Mouse (Mus musculus) T-helper 17 cell (primary cell): ENCODE measurements around the gene Tbc1d20.
"Not testable (repeated sequence)": the region's sequence is repeated elsewhere in the genome, so short reads cannot be mapped to it uniquely, and the experiment has no call there.

Experiments used
- in situ Hi-C, 2 experiments: fragments of 300-600 bp; cut with MboI, MseI; formaldehyde crosslinking; loops; 1 replicate in 1 of 2; 2 replicates in 1 of 2; pipeline ENCODE4 v1.15.1; 2025; ENCODE audit warnings: high pct_unique_total_duplicates in 2 of 2

The Tbc1d20 gene

DNA sequence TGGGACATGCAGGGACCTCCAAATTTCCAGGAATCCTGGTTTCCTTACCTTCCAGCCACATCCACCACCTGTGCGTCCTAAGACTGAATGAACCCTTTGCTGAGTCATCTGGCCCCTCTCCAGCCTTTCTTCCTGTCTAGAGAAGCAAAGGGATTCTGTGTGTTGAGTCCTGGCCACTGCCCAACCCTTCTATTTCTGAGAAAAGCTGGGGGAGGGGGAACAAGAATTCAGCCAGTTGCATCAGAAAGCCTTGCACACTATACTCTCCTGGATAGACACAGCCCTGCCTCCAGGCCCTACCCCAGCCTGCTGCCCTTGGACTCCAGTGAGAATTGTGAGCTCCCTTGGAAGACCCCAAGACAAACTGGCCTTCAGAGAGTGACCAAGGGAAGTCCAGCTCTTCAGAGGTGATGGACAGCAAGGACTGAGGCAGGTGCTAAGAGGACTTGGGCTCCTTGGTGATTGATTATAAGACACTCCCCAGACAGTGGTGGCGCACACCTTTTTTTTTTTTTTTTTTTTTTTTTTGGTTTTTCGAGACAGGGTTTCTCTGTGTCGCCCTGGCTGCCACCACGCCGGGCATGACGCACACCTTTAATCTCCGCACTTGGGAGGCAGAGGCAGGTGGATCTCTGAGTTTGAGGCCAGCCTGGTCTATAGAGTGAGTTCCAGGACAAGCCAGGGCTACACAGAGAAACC, 56.4 kb downstream of the Tbc1d20 start:
- in situ Hi-C loops, result no loop called here

DNA sequence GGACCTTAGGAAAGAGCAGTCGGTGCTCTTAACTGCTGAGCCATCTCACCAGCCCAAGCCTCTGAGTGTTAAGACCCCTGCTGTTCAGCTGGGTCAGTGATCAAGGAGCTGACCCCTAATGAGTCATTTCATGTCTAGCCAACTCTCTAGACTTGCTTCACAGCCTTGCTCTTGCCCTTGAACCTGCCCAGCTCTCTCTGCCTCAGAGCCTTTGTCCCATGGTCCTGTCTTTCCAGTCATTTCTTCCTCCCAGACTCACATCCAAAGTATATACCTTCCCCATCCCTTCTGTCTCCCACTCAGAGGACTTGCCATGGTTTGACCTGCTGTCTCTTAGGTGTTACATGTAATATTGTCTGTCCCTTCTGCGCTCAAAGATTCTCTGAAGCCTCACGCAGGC, 63.6 kb downstream of the Tbc1d20 start:
- in situ Hi-C loops, result no loop called here

DNA sequence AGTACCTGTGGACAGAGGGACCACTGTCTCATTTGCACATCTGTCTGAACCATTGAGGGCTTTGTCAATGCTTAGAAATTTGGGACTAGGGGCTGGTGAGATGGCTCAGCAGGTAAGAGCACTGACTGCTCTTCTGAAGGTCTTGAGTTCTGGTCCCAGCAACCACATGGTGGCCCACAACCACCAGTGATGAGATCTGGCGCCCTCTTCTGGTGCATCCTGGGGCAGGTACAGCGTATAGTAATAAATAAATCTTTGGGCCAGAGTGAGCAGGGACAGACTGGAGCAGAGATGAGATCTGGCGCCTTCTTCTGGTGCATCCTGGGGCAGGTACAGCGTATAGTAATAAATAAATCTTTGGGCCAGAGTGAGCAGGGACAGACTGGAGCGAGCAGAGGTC, 65.3 kb downstream of the Tbc1d20 start:
- in situ Hi-C loops, result not testable (repeated sequence)

DNA sequence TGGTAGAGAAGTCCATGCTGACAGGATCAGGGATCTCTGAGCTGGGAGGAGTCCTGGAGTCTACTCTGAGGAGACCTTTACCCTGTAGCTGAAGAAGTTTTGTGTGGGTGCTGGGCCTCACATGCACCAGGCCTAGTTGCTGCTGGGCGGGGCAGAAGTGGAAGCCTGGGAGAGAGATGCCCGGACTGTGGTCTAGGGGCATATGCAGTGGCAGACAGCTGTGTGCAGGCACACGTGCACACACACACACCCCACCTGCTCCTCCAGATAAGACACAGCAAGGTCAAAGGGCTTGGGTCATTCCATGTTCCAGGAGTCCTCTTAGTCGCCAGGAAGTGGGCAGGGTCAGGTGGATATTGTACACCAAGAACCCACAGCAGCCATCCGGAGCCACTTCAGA, 66.0 kb downstream of the Tbc1d20 start:
- in situ Hi-C loops, result loop anchor here (10.0 kb wide), 4 partner anchors 245 to 485 kb away; partner anchors contain the start of gene Srxn1 (in 1 of the 2)

DNA sequence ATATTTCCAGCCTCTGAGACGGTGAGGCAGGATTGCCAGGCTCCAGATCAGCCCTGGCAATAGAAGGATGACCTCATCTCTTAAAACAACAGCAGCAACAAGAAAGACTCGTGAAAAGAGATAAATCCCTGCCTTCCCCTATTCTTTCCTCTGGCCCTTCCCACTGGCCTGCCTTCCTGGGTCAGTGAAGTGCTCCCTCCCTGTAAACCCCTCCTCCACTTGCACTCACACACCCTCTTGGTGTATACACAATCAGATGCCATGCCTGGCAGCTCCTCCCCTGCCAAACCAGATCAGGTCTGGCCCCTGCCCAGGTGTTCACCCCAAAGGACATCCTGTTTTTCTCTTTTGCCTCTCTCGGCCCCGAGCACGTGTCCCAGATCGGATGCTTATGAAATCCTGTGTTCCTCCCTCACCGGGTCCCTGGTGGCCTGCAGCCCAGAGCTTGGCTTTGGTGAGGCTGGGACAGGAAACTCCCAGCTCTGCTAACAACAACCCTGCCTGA, 66.7 kb downstream of the Tbc1d20 start:
- in situ Hi-C loops, result loop anchor here (10.0 kb wide), 4 partner anchors 246 to 486 kb away; partner anchors contain the start of gene Srxn1 (in 1 of the 2)

DNA sequence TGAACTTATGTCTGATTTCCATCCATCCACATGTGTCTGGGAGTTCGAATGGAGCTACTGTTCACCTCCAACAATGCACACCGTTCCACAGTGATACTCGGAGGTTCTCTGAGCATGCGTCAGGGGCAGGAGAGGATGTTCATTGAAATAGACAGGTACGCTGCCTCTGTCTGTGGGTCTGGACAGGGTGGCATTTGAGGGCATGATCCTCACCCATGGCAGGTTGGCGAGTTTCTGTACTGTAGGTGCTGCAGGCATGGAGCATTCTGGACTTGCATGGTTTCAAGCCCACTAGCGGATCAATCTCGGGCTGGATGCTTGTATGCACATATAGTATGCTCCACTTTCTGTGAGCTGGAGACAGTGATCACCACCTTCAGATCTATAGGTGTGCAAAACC, 67.6 kb downstream of the Tbc1d20 start:
- in situ Hi-C loops, result loop anchor here (10.0 kb wide), 4 partner anchors 246 to 486 kb away; partner anchors contain the start of gene Srxn1 (in 1 of the 2)
